Mouse (Mus musculus): Measurements from ENCODE around the gene Cnksr1.
"Not testable (repeated sequence)": the region's sequence is repeated elsewhere in the genome, so short reads cannot be mapped to it uniquely, and the experiment has no call there.

The Cnksr1 gene

DNA sequence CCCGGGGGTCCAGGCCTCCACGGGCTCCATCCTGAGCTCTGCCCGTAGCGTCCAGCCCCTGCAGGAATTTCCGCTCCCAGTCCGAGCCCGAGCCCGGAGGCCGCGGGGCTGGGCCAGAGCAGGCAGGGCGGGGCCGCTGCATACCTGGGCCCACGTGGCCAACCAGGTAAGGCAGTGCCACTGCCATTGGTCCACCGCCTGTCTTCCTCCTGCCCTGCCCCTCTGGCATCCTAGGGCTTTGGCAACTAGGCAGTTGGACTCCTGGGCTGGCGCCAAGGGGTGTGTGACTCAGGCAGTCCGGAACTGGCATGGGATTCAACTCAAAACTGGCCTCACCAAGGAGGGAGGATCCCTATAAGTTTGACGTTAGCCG, at the start of gene Cnksr1:
Gene Cnksr1, minus strand, starts transcription at position 121 of the 373 bp plus-strand sequence.
- DNase-seq (ENCODE audit: low spot score in 2 of 2), result no peak

DNA sequence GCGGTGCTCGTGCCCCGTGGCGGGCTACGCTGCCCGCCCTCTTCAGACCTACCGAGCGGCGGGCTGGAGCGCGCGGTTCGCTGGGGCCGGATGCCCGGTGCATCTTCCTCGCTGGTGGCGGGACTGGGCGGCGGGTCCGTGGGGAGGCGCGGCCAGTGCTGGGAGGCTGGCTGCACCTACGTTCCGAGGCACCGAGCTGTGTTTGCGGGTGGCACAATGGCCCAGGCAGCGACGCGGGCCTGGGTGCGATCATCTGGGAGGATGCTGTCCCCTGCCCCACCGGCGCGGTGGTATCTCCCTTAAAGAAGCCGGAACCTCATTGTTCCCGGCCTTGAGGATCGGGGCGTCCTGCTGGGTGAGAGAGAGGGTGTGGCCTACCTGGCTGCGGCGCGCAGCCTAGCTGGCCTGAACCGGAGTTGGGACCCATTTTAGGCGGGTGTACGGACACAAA, 49.4 kb upstream of the Cnksr1 start, which contains the start of gene Pdik1l:
Gene Pdik1l, minus strand, starts transcription at position 321 of the 451 bp plus-strand sequence.
- DNase-seq (ENCODE audit: low spot score in 2 of 2), result peak; percentile 33 to 41

DNA sequence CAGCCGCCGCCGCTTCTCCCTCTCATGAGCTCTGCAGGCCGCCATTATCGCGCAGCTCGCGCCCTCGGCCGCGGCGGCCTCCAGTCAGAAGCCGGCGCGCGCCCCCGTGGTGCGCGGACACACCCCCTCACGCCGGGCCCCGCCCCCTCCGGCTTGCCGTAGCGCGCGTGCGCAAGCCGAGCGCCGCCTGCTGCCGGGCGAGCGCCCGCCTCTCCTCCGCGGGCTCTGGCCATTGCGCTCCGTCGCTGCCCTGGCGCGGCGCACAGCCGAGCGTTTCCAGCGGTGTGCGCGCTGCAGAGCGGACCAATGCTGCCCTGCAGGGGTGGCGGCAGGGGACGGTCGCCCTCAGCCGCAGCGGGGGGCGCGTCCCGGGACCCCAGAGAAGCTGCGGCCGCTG, 49.0 kb upstream of the Cnksr1 start:
- peak; percentile 90 to 95 for DNase-seq (ENCODE audit: low spot score in 2 of 2)

GRCm38 (mm10) chr4:134286226-134287167, 48.3 kb upstream of the Cnksr1 start:
- no peak for DNase-seq (ENCODE audit: low spot score in 2 of 2)

GRCm38 (mm10) chr4:134284942-134285341, 46.7 kb upstream of the Cnksr1 start:
- DNase-seq (ENCODE audit: low spot score in 2 of 2), result no peak

DNA sequence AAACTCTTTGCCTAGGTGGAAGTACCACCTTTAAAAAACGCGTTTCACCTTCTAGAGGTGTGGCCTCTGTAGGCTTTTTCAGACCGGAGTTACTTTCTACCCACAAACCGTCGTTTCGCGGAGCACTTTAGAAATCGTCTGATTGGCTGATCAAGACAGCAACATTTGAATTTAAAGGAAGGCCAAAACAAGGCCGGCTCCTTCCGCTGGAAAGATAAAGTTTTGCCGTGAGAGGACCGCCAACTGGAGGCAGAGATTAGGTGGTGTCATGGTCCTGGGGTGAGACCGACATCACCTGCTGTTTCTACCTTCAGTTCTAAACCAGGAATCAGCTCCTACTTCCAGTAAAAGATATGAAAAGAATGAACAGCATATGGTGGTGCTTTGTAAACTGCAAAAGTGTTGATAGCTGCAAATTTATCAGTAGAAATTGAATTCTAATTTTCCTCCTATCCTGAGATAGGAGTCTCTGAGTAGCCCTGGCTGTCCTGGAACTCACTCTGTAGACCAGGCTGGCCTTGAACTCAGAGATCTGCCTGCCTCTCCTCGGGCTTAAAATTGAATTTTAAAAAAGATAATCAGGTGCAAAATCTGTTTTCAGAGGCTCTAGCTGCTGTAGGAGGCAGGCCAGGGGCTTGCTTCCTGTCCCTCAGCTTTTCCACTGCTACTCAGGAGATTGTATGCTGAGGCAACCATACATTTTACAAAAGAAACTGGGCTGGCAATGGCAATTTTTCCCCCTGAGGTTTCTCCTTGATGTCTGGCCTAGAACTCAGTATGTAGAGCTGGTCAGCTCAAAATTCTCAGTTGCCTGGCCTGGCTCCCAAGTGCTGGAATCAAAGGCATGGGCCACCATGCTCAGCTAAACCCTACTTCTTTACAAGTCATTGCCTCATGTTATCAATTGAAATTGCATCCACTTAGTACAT, 35.5 kb upstream of the Cnksr1 start:
- DNase-seq (ENCODE audit: low spot score in 2 of 2), result no peak

DNA sequence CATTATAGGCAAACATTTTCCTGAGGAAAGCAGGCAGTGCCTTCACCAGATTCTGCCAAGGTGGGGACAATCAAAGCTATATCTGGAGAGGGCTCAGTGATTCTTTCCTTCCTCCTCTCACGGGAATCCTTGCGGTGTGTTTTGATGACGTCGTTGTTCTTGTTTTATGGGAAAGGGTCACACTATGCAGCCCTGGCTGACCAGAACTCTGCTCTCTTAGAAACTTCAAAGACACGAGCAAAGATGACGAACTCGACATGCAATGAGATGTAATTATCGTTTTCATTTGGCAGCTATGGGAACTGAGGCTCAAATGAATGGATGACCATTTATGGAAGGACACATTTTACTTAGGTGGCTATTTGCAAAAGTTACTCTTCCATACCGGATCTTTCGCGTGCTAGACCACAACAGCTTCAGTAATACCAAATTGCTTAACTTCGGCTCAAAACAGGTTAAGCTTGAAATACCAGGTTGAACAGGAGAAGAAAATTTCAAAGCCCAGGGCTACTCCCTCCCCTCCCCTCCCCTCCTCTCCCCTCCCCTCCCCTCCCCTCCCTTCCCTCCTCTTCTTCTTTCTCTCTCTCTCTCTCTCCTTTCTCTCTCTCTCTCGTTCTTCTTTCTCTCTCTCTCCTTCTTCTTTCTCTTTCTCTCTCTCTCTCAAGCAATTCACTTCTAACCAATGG, 34.7 kb upstream of the Cnksr1 start:
- no peak for DNase-seq (ENCODE audit: low spot score in 2 of 2)

DNA sequence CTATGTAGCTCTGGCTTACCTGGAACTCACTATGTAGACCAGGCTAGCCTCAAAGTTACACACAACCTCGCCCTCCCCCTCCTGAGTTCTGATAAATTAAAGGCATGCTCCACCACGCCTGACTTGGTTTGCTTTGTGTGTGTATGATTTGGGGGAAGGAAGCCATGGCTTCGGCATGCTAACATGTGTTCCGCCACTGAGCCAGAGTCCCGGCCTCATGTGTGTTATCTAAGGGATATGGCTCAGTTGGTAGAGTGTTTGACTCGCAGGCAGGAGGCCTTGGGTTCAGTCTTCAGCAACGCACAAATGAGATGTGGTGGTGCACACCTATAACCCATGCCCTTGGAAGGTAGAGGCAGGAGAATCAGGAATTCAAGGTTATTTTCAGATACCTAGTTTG, 33.8 kb upstream of the Cnksr1 start:
- DNase-seq (ENCODE audit: low spot score in 2 of 2), result no peak

DNA sequence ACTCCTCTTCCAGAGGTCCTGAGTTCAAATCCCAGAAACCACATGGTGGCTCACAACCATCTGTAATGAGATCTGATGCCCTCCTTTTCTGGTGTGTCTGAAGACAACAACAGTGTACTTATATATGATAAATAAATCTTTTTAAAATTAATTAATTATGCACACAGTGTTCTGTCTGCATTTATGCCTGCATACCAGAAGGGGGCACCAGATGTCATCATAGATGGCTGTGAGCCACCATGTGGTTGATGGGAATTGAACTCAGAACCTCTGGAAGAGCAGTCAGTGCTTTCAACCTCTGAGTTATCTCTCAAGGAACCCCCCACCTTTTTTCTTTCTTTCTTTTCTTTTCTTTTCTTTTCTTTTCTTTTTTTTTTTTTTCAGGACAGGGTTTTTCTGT, 31.4 kb upstream of the Cnksr1 start:
- DNase-seq (ENCODE audit: low spot score in 2 of 2), result not testable (repeated sequence)

GRCm38 (mm10) chr4:134268102-134268655, 30.0 kb upstream of the Cnksr1 start:
- DNase-seq (ENCODE audit: low spot score in 2 of 2), result no peak

GRCm38 (mm10) chr4:134265860-134266585, 27.8 kb upstream of the Cnksr1 start:
- no peak for DNase-seq (ENCODE audit: low spot score in 2 of 2)

DNA sequence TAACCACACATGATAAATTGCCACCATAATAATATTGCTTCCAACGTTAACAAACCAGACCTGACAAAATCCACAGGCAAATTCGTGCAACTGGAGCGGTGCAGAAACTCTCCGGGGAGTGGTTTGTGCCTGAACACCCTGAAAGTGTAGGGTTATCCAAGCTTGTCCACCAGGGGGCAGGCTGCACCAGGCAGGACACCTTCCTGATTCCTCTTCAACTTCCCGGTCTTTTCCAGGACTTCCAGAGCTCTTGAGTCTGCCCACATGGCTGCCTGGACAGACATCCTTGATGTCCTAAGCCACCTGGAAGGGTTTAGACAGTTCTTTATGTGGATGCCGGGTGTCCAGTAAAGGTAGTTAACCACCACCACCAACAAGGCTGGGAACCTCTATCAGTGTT, 25.0 kb upstream of the Cnksr1 start:
- peak in 1 of 2 experiments; percentile 48 for DNase-seq (ENCODE audit: low spot score in 2 of 2)

- no peak for DNase-seq (ENCODE audit: low spot score in 2 of 2)
Observed at GRCm38 (mm10) chr4:134258354-134258753, 20.2 kb upstream of the Cnksr1 start.

DNA sequence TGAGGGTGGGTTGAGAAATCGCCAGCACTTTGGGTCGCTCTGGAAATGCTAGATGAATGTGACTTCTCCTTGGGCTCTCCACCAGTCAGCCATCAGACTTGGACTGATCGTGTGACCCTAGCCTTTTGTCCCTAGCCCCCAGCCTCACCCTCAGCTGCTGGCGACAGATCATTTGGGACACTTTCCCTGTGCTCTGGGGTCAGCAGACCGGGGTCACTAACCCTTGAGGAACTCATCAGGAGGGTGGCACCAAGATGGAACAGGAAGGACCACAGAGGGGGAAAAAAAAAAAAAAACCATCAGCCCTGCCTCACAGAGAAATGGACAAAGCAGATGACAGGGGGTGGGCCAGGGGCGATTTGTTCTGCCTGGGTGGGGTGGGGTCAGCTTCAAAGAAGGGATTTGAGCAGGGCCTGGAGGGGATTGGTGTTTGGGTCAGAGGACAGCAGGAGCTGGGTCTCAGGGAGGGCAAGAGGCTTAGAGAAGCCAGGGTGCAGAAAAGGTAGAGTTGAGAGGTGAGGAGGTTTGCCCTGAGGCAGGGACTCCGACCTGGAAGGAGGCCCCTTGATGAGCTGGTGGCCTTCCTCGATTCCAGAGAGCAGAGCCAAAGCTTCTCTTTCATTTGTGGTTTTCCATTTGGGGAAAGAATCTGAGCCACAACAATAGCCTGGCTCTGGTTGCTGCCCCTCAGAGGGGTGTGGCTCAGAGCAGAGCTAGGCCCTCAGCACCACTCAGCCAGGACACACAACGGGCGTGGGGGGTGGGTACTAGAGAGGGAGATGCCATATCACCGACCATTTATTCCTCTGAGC, 19.2 kb upstream of the Cnksr1 start:
- no peak for DNase-seq (ENCODE audit: low spot score in 2 of 2)

DNA sequence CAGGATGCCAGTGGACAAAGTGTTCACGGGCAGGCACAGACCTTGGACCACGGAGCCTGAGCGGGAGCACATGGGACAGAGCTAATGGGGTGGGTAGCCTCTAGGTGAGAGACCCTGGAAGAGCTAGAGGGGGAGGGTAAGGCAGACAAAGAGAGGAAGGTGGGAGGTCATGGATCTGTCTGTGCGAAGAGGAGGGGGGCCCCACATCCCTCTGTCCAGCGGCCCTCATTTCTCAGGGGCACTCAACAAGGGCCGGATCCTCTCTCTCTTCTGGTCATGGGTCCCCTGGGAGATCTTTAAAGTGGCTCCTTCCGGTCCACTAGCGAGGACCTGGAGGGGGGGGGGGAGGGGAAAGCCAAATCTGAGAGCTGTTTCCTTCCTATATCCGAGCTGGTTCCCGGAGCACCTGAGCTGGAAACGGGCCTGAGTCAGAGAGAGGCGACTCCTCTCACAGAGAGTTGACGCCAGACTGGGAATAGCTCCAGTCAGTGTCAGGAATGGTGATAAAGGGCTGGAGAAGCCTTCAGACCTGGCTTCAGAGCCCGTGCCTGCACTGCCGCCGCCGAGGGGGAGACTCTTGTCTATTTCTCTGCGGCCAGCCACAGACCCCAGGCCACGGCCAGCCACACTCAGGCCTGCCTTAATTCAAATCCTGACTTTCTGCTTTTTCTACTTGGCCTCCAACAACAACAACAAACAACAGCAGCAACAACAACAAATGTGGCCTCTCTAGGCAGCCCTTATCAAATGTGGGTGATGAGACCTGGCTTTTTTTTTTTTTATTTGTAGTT, 18.4 kb upstream of the Cnksr1 start:
- no peak for DNase-seq (ENCODE audit: low spot score in 2 of 2)

GRCm38 (mm10) chr4:134255854-134256253, 17.7 kb upstream of the Cnksr1 start:
- no peak for DNase-seq (ENCODE audit: low spot score in 2 of 2)

DNA sequence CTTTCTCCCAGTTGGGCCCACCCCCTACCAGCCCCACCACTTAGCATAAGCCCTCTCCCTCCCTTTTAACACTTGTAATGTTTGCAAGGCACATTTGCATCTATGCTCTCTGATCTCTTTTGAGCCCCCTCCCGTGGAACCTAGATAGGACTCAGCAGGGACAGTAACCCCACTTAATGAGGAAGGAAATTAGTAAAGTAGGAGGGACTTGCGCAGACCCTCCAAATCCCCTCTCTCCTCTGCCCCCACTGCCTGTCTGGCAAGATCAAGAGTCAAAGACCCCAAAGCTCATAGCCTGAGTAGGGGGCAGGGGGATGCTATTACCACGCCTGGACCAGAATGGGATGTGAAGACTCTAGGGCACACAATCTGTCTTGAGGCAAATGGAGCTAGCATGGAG, 16.6 kb upstream of the Cnksr1 start:
- no peak for DNase-seq (ENCODE audit: low spot score in 2 of 2)

DNA sequence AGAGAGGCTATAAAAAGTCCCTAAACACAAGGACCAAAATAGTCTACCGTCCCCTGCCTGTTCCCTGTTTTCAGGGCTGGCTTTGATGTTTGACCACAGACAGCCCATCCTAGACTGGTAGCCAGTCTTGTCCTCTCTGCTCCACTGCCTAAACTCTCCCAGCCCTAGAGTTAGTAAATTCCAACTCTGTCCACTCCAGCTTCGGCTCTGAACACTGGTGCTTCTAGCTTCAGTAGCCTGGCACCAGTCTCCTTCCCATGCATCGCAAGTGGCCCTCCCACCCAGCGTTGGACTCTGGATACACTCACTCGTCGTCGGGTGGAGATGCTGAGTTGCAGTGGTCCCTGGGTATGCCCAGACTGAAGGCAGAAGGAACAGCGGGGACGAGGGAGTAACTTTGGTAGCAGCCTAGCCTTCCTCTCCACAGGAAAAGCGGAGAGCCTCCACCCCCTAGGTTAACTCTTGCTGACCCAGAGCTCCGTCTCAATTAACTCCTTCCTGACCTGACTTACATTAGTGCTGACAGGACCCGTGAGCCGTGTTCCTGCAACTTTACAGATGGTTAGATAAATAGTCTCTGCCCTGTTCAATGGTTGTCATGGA, 15.6 kb upstream of the Cnksr1 start, which contains the start of gene Grrp1:
Gene Grrp1, minus strand, starts transcription at position 385 of the 603 bp plus-strand sequence.
- DNase-seq (ENCODE audit: low spot score in 2 of 2), result no peak
